ENCODE assay signal across 7 mouse cellular contexts in genomic region chr8:121731060-121731459, GRCm38 (mm10). TPM values are rescaled to one million over a fixed set of nuclear protein-coding genes. Genes with fewer than 3 reads are reported as not detected.
DNase-seq lines count a peak whose midpoint lies in the region; ATAC-seq lines count a peak whose summit lies in the region.

No protein-coding gene starts in this region.

- no peak overlapping the region for H3K27ac ChIP-seq in lung, embryonic 15.5 days
- H3K27ac ChIP-seq in forebrain, embryonic 16.5 days (ENCODE audit: low read length): no peak overlapping the region; the same call in none of the 2 replicates
- no peak overlapping the region for H3K27ac ChIP-seq in limb, embryonic 15.5 days

- peak overlapping the region; percentile 82; the same call in 1 of the 2 replicates for H3K4me2 ChIP-seq in lung, embryonic 15.5 days
- peak overlapping the region; percentile 92 for H3K4me2 ChIP-seq in forebrain, embryonic 16.5 days (ENCODE audit: low read length)
- no peak overlapping the region for H3K4me2 ChIP-seq in limb, embryonic 15.5 days

- no peak overlapping the region; the same call in 1 of the 2 replicates for H3K4me3 ChIP-seq in lung, embryonic 15.5 days
- peak overlapping the region; percentile 77 for H3K4me3 ChIP-seq in forebrain, embryonic 16.5 days (replicated peaks; ENCODE audit: low read length)
- peak overlapping the region; percentile 46; the same call in 1 of the 2 replicates for H3K4me3 ChIP-seq in limb, embryonic 15.5 days

- 4% methylated on average over 10 of the region's 11 CpGs for WGBS in lung, embryonic 15.5 days
- WGBS in forebrain, embryonic 16.5 days: 4% methylated on average over 11 of the region's 11 CpGs
- 4% methylated on average over 10 of the region's 11 CpGs for WGBS in limb, embryonic 15.5 days

- no peak for DNase-seq in lung, postnatal 4 days
- no peak for DNase-seq in adrenal gland, adult 2 months
- DNase-seq in lung, postnatal 14 days: no peak
- no peak for DNase-seq in layer of hippocampus, adult 9-10 months (ENCODE audit: low spot score)

- H3K36me3 ChIP-seq in lung, embryonic 15.5 days: no peaks in the 10 kb centered on the region
- no peaks in the 10 kb centered on the region for H3K36me3 ChIP-seq in forebrain, embryonic 16.5 days (ENCODE audit: control insufficient read depth, insufficient read depth)
- no peaks in the 10 kb centered on the region for H3K36me3 ChIP-seq in limb, embryonic 15.5 days

- ATAC-seq in lung, embryonic 15.5 days (ENCODE audit: borderline replicate concordance, extremely low read depth, low FRiP score, low TSS enrichment): no peak
- no peak; the same call in 1 of the 2 replicates for ATAC-seq in forebrain, embryonic 16.5 days
- no peak for ATAC-seq in limb, embryonic 15.5 days (ENCODE audit: insufficient number of reproducible peaks, low FRiP score, low TSS enrichment, low read depth)

- no peaks in the 10 kb centered on the region for H3K9me3 ChIP-seq in lung, embryonic 15.5 days
- no peaks in the 10 kb centered on the region for H3K9me3 ChIP-seq in forebrain, embryonic 16.5 days (ENCODE audit: control insufficient read depth, low read length)
- no peaks in the 10 kb centered on the region; the same call in 1 of the 2 replicates for H3K9me3 ChIP-seq in limb, embryonic 15.5 days

- peaks cover 6% of the 10 kb centered on the region for H3K4me1 ChIP-seq in lung, embryonic 15.5 days
- H3K4me1 ChIP-seq in forebrain, embryonic 16.5 days (replicated peaks; ENCODE audit: control insufficient read depth, insufficient read depth, low read length): peaks cover 28% of the 10 kb centered on the region
- H3K4me1 ChIP-seq in limb, embryonic 15.5 days: peaks cover 14% of the 10 kb centered on the region

- H3K9ac ChIP-seq in lung, embryonic 15.5 days: no peak overlapping the region
- H3K9ac ChIP-seq in forebrain, embryonic 16.5 days (replicated peaks; ENCODE audit: low read depth, low read length): peak overlapping the region; percentile 78
- H3K9ac ChIP-seq in limb, embryonic 15.5 days: no peak overlapping the region

- H3K27me3 ChIP-seq in lung, embryonic 15.5 days: peaks cover 73% of the 10 kb centered on the region
- H3K27me3 ChIP-seq in forebrain, embryonic 16.5 days (replicated peaks; ENCODE audit: control insufficient read depth, insufficient read depth, low read length): peaks cover 20% of the 10 kb centered on the region
- H3K27me3 ChIP-seq in limb, embryonic 15.5 days: peaks cover 75% of the 10 kb centered on the region

RNA-seq across cellular contexts. Expression of gene Jph3, which starts 1.6 kb away (rescaled TPM):
- polyA plus RNA-seq in lung, embryonic 15.5 days (2015; fragmentation: Nextera tagmentation; extraction: Ambion mirVana): 0.44 and 0.86 TPM in 2 replicates
- polyA plus RNA-seq in forebrain, embryonic 16.5 days (2015; fragmentation: Nextera tagmentation; extraction: Ambion mirVana): 93.4 and 95.3 TPM in 2 replicates
- 0.36 and 0.49 TPM in 2 replicates for polyA plus RNA-seq in limb, embryonic 15.5 days (2015; fragmentation: Nextera tagmentation; extraction: Ambion mirVana)
- total RNA-seq in adrenal gland, adult 2 months (2021): 1 to 10 TPM; 1.6 to 2.2 TPM
- 3.1 TPM in 2 replicates for polyA plus RNA-seq in adrenal gland, adult 2 months (2012; rRNA removed)

Comparison
In these comparisons a context has a peak if more than half of its experiments do, and no peak if none do; other contexts are left out.
1. RNA of gene Jph3, which starts 1.6 kb away (polyA plus RNA-seq): 93.4 to 95.3 TPM in forebrain, embryonic 16.5 days; 3.1 TPM in adrenal gland, adult 2 months, 0.44 to 0.86 TPM in lung, embryonic 15.5 days and 0.36 to 0.49 TPM in limb, embryonic 15.5 days; every median in the first group is over 10 times any median in the second.